Mouse (Mus musculus): ENCODE measurements around the gene Sh3pxd2a.

The Sh3pxd2a gene

GRCm38 (mm10) chr19:47292451-47292951 is 171.7 kb downstream of the Sh3pxd2a start:
- DNase-seq (ENCODE audit: extremely low read depth, insufficient read length, low spot score), result no peak

- DNase-seq (ENCODE audit: extremely low read depth, insufficient read length, low spot score), result no peak
These were observed 172.7 kb downstream of the Sh3pxd2a start for GRCm38 (mm10) chr19:47291307-47292080.

GRCm38 (mm10) chr19:47286886-47287450 is 177.2 kb downstream of the Sh3pxd2a start:
- no peak for DNase-seq (ENCODE audit: extremely low read depth, insufficient read length, low spot score)

GRCm38 (mm10) chr19:47285581-47285980 is 178.6 kb downstream of the Sh3pxd2a start:
- DNase-seq (ENCODE audit: extremely low read depth, insufficient read length, low spot score), result no peak

GRCm38 (mm10) chr19:47282688-47283215 is 181.4 kb downstream of the Sh3pxd2a start:
- DNase-seq (ENCODE audit: extremely low read depth, insufficient read length, low spot score), result peak; percentile 82

GRCm38 (mm10) chr19:47282050-47282454 is 182.1 kb downstream of the Sh3pxd2a start:
- DNase-seq (ENCODE audit: extremely low read depth, insufficient read length, low spot score), result peak; percentile 86

- no peak for DNase-seq (ENCODE audit: extremely low read depth, insufficient read length, low spot score)
These were observed 183.3 kb downstream of the Sh3pxd2a start for GRCm38 (mm10) chr19:47280894-47281293.

- DNase-seq (ENCODE audit: extremely low read depth, insufficient read length, low spot score), result peak; percentile 85
These were observed 184.2 kb downstream of the Sh3pxd2a start for GRCm38 (mm10) chr19:47279788-47280532.

GRCm38 (mm10) chr19:47279372-47279771 is 184.8 kb downstream of the Sh3pxd2a start:
- DNase-seq (ENCODE audit: extremely low read depth, insufficient read length, low spot score), result no peak

GRCm38 (mm10) chr19:47276730-47277129 is 187.5 kb downstream of the Sh3pxd2a start:
- no peak for DNase-seq (ENCODE audit: extremely low read depth, insufficient read length, low spot score)

- no peak for DNase-seq (ENCODE audit: extremely low read depth, insufficient read length, low spot score)
These were observed 193.7 kb downstream of the Sh3pxd2a start for GRCm38 (mm10) chr19:47270520-47270919.

GRCm38 (mm10) chr19:47269729-47270128 is 194.5 kb downstream of the Sh3pxd2a start:
- DNase-seq (ENCODE audit: extremely low read depth, insufficient read length, low spot score), result no peak

- no peak for DNase-seq (ENCODE audit: extremely low read depth, insufficient read length, low spot score)
These were observed 197.1 kb downstream of the Sh3pxd2a start for GRCm38 (mm10) chr19:47267066-47267465.

GRCm38 (mm10) chr19:47266070-47266801 is 198.0 kb downstream of the Sh3pxd2a start:
- DNase-seq (ENCODE audit: extremely low read depth, insufficient read length, low spot score), result no peak

GRCm38 (mm10) chr19:47264322-47265092 is 199.7 kb downstream of the Sh3pxd2a start:
- no peak for DNase-seq (ENCODE audit: extremely low read depth, insufficient read length, low spot score)

GRCm38 (mm10) chr19:47263621-47264020 is 200.6 kb downstream of the Sh3pxd2a start:
- DNase-seq (ENCODE audit: extremely low read depth, insufficient read length, low spot score), result no peak

GRCm38 (mm10) chr19:47261196-47261595 is 203.0 kb downstream of the Sh3pxd2a start:
- DNase-seq (ENCODE audit: extremely low read depth, insufficient read length, low spot score), result no peak

GRCm38 (mm10) chr19:47259581-47259980 is 204.6 kb downstream of the Sh3pxd2a start:
- DNase-seq (ENCODE audit: extremely low read depth, insufficient read length, low spot score), result no peak

GRCm38 (mm10) chr19:47255919-47256318 is 208.3 kb downstream of the Sh3pxd2a start:
- no peak for DNase-seq (ENCODE audit: extremely low read depth, insufficient read length, low spot score)

- no peak for DNase-seq (ENCODE audit: extremely low read depth, insufficient read length, low spot score)
These were observed 209.2 kb downstream of the Sh3pxd2a start for GRCm38 (mm10) chr19:47255036-47255435.
